Mouse (Mus musculus): Measurements from ENCODE around the gene Srsf5. TPM values are rescaled to one million over a fixed set of nuclear protein-coding genes. Genes with fewer than 3 reads are reported as not detected.
"Not testable (repeated sequence)": the region's sequence is repeated elsewhere in the genome, so short reads cannot be mapped to it uniquely, and the experiment has no call there.

Gene Srsf5
- polyA plus RNA-seq, 1 experiment from 2014 or later = 534 TPM

- WGBS (ENCODE audit: missing documents) = 47% methylated on average over 9 of the region's 9 CpGs
- H3K4me3 ChIP-seq (ENCODE audit: inconsistent target) = no peak overlapping the region
- no peak overlapping the region for H3K27ac ChIP-seq
Observed at GRCm38 (mm10) chr12:80937331-80938029, 7.8 kb upstream of the Srsf5 start.

DNA sequence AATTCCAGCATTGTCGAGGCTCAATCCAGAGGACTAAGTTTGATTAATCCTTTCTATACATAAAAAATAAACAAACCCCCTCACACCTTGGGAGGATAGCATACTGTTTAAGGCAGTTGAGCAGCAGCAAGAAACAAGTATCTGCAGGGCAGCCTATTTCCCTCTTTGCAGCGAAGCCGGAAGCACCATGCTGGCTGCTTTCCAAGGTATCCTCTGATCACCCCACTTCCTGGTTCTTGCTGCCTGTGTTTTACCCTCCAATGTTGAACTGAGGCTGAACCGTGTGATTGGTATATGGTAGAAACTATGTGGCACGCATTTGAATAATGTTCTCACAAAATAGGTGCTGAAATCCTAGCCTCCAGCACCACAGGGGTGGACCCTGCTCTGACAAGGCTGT, 6.7 kb upstream of the Srsf5 start:
- Histone ChIP-seq H3K4me3 (ENCODE audit: inconsistent target) (peak overlapping the region; percentile 3; the same call in 1 of the 2 replicates), H3K27ac (peak overlapping the region; percentile 96)

More at GRCm38 (mm10) chr12:80937331-80938029, 7.8 kb upstream of the Srsf5 start:
- Histone ChIP-seq H3K36me3 (ENCODE audit: inconsistent target) (no peaks in the 10 kb centered on the region), H3K79me2 (ENCODE audit: inconsistent target) (no peaks in the 10 kb centered on the region)

GRCm38 (mm10) chr12:80939165-80939564, 6.1 kb upstream of the Srsf5 start:
- Histone ChIP-seq H3K27ac (peak overlapping the region; percentile 96), H3K4me3 (ENCODE audit: inconsistent target) (no peak overlapping the region), H3K79me2 (ENCODE audit: inconsistent target) (no peaks in the 10 kb centered on the region), H3K36me3 (ENCODE audit: inconsistent target) (no peaks in the 10 kb centered on the region)
- 20% methylated on average over 4 of the region's 4 CpGs for WGBS (ENCODE audit: missing documents)

More for the DNA sequence above, 6.7 kb upstream of the Srsf5 start:
- 0% methylated on average over 5 of the region's 5 CpGs for WGBS (ENCODE audit: missing documents)
- no peaks in the 10 kb centered on the region for H3K79me2 ChIP-seq (ENCODE audit: inconsistent target)
- H3K36me3 ChIP-seq (ENCODE audit: inconsistent target) = no peaks in the 10 kb centered on the region

- Histone ChIP-seq H3K27ac (no peak overlapping the region), H3K36me3 (ENCODE audit: inconsistent target) (peaks cover 5% of the 10 kb centered on the region; the same call in 1 of the 2 replicates), H3K4me3 (ENCODE audit: inconsistent target) (no peak overlapping the region), H3K79me2 (ENCODE audit: inconsistent target) (peaks cover 12% of the 10 kb centered on the region)
- 100% methylated on average over 3 of the region's 3 CpGs for WGBS (ENCODE audit: missing documents)
Observed at GRCm38 (mm10) chr12:80941886-80942285, 3.4 kb upstream of the Srsf5 start.

DNA sequence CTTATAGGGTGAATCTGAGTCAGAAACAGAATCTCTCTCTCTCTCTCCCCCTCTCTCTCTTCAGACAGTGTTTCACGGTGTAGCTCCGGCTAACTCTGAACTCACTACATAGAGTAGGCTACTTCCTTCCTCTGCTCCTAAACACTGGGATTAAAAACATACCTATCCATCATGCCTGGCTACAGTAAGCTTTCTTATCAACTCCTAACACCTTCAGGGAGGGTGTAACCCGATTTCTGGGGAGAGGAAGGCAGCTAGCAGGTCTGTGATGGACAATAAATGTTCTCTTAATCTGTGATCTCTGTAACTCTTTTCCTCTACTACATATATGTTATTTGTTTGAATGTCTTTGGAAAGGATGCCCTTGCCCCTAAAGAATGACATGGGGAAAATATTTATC, 1.9 kb upstream of the Srsf5 start:
- Histone ChIP-seq H3K4me3 (ENCODE audit: inconsistent target) (no peak overlapping the region), H3K79me2 (ENCODE audit: inconsistent target) (peaks cover 27% of the 10 kb centered on the region), H3K27ac (no peak overlapping the region), H3K36me3 (ENCODE audit: inconsistent target) (peaks cover 18% of the 10 kb centered on the region)
- WGBS (ENCODE audit: missing documents) = 79% methylated on average over 3 of the region's 3 CpGs

DNA sequence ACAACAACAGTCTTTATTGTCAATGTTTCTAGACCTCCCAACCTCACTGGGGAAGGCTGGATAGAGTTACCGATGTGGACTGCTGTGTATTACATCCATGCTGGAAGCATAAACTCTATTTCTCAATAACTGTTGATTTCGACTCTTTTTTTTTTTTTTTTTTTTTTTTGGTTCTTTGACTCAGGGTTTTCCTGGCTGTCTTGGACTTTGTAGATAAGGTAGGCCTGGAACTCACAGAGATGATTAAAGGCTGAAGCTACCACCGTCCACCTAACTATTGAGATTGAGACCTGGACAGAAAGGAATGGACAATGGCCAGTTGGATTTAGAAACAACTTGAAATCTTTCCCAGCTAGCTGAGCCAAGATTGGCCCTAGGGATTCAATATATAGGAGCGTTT, 1.1 kb upstream of the Srsf5 start:
- 88% methylated on average over 4 of the region's 4 CpGs for WGBS (ENCODE audit: missing documents)
- Histone ChIP-seq H3K4me3 (ENCODE audit: inconsistent target) (no peak overlapping the region), H3K79me2 (ENCODE audit: inconsistent target) (peaks cover 35% of the 10 kb centered on the region), H3K27ac (no peak overlapping the region), H3K36me3 (ENCODE audit: inconsistent target) (peaks cover 26% of the 10 kb centered on the region)

GRCm38 (mm10) chr12:80944963-80945333, 356 bp upstream of the Srsf5 start:
- H3K27ac ChIP-seq = peak overlapping the region; percentile 89

GRCm38 (mm10) chr12:80945996-80946355, 672 bp downstream of the Srsf5 start:
- H3K27ac ChIP-seq = no peak overlapping the region
- H3K36me3 ChIP-seq (ENCODE audit: inconsistent target) = peaks cover 36% of the 10 kb centered on the region
- H3K79me2 ChIP-seq (ENCODE audit: inconsistent target) = peaks cover 53% of the 10 kb centered on the region
- peak overlapping the region; percentile 80 for H3K4me3 ChIP-seq (ENCODE audit: inconsistent target)
- WGBS (ENCODE audit: missing documents) = 2% methylated on average over 14 of the region's 47 CpGs

More at GRCm38 (mm10) chr12:80944963-80945333, 356 bp upstream of the Srsf5 start:
- peaks cover 43% of the 10 kb centered on the region for H3K79me2 ChIP-seq (ENCODE audit: inconsistent target)
- peak overlapping the region; percentile 80 for H3K4me3 ChIP-seq (ENCODE audit: inconsistent target)
- WGBS (ENCODE audit: missing documents) = 1% methylated on average over 9 of the region's 9 CpGs
- H3K36me3 ChIP-seq (ENCODE audit: inconsistent target) = peaks cover 31% of the 10 kb centered on the region

DNA sequence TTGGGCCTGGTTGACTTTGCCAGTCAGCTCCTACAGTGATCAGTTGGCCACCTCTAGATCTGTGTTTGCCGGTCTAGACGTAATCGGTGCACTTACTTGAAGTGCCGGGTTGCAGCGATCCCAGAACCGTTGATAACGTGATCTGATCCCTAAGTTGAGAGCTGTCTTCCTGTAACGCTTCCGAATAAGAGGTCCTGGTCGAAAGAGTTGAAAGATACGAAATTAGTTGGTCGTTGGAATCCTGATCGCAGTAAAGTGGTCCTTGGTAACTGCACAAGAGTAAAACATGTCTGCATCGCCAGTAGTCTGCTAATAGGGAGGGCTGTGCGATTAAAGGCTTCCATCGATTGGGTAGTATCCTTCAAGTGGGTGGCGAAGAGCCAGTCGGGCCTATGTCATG, 2.9 kb downstream of the Srsf5 start:
- WGBS (ENCODE audit: missing documents) = 97% methylated on average over 18 of the region's 18 CpGs
- no peak overlapping the region for H3K4me3 ChIP-seq (ENCODE audit: inconsistent target)
- H3K79me2 ChIP-seq (ENCODE audit: inconsistent target) = peaks cover 75% of the 10 kb centered on the region
- H3K27ac ChIP-seq = no peak overlapping the region
- H3K36me3 ChIP-seq (ENCODE audit: inconsistent target) = peaks cover 56% of the 10 kb centered on the region

- Histone ChIP-seq H3K79me2 (ENCODE audit: inconsistent target) (peaks cover 89% of the 10 kb centered on the region), H3K36me3 (ENCODE audit: inconsistent target) (peaks cover 70% of the 10 kb centered on the region)
- 97% methylated on average over 3 of the region's 16 CpGs for WGBS (ENCODE audit: missing documents)
Observed at GRCm38 (mm10) chr12:80949603-80950002, 4.3 kb downstream of the Srsf5 start.

DNA sequence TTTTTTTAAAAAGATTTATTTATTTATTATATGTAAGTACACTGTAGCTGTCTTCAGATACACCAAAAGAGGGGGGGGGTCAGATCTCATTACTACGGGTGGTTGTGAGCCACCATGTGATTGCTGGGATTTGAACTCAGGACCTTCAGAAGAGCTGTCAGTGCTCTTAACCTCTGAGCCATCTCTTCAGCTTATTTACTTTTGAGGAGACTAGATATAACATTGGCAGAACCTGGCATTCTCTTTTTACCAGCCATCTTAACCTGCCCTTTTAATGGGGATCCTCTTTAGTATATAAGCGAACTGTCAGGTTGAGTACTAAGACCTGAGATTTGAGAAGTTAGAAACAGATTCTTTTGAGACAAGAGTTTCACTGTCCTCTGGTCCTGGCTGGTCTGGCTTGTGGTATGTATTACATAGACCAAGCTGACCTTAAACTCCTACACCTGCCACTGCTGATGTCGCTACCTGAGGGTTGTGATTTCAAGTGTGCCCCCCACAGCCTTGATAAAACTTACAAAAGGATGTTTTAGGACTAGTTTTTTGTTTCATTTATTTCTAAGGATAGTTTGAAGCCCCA, 6.4 kb downstream of the Srsf5 start:
- Histone ChIP-seq H3K27ac (no peak overlapping the region), H3K36me3 (ENCODE audit: inconsistent target) (peaks cover 87% of the 10 kb centered on the region), H3K4me3 (ENCODE audit: inconsistent target) (no peak overlapping the region), H3K79me2 (ENCODE audit: inconsistent target) (peaks cover 96% of the 10 kb centered on the region)
- 87% methylated on average over 3 of the region's 3 CpGs for WGBS (ENCODE audit: missing documents)

More at GRCm38 (mm10) chr12:80949603-80950002, 4.3 kb downstream of the Srsf5 start:
- not testable (repeated sequence) for H3K27ac ChIP-seq; H3K4me3 ChIP-seq (ENCODE audit: inconsistent target)

DNA sequence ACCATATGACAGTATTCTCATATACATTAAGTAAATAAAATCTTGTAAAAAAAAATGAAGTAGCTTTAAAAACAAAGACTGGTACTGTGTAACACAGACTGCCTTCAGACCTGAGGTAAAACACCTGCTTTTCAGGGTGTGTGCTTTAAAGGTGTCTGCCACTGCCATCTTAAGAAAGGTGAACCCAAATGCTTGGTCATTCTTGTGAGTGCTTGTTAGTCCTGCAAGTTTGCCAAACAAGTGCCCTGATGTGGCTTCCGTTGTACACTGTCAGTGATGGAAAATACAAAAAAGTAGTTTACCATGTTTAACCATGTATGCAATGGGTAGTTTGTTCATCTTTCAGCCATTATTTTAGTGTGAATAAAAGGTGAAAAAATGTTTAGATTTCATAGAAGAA, 7.2 kb downstream of the Srsf5 start:
- H3K4me3 ChIP-seq (ENCODE audit: inconsistent target) = no peak overlapping the region
- H3K79me2 ChIP-seq (ENCODE audit: inconsistent target) = peaks cover 88% of the 10 kb centered on the region
- no peak overlapping the region for H3K27ac ChIP-seq
- H3K36me3 ChIP-seq (ENCODE audit: inconsistent target) = peaks cover 86% of the 10 kb centered on the region
- 100% methylated on average over 1 of the region's 1 CpGs for WGBS (ENCODE audit: missing documents)

DNA sequence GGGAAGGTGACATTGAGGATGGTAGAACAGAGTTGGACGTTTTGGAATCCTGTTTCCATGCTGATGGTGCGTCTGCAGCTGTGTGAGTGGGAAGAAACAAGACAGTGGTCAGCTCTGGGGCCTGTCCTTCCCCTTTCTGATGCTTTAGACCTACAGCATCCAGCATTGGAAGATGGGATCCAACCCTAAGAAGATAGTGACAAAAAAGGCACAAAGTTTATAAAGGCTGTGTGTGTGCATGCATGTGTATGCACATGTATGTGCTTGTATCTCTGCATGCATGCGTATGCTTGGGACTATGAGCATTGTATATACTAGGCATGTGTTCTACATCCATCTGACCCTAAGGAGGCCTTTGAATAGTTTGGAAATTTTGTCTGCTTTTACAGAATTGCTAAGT, 10.7 kb downstream of the Srsf5 start:
- 88% methylated on average over 3 of the region's 3 CpGs for WGBS (ENCODE audit: missing documents)
- Histone ChIP-seq H3K4me3 (ENCODE audit: inconsistent target) (no peak overlapping the region), H3K27ac (no peak overlapping the region), H3K36me3 (ENCODE audit: inconsistent target) (peaks cover 77% of the 10 kb centered on the region), H3K79me2 (ENCODE audit: inconsistent target) (peaks cover 53% of the 10 kb centered on the region)

DNA sequence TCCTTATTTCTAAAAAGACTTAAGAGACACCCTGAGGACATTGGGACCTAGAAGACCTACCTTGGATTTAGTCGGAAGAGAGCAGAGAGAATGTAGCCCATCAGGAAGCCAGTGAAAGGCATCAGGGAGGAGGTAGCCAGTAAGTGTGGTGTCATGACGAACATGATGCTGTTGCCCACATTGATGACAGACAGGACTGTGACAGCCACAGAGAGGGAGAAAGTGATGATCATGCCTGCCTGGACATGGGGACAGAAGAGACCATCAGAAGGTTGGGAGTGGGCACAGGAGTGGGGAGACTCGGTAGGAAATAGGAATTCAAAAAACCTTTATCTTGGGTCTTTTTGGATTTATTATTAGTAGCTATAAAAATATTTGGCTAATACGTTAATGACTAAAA, 12.7 kb downstream of the Srsf5 start:
- Histone ChIP-seq H3K36me3 (ENCODE audit: inconsistent target) (peaks cover 60% of the 10 kb centered on the region), H3K79me2 (ENCODE audit: inconsistent target) (peaks cover 33% of the 10 kb centered on the region), H3K4me3 (ENCODE audit: inconsistent target) (no peak overlapping the region), H3K27ac (no peak overlapping the region)
- 98% methylated on average over 4 of the region's 4 CpGs for WGBS (ENCODE audit: missing documents)

DNA sequence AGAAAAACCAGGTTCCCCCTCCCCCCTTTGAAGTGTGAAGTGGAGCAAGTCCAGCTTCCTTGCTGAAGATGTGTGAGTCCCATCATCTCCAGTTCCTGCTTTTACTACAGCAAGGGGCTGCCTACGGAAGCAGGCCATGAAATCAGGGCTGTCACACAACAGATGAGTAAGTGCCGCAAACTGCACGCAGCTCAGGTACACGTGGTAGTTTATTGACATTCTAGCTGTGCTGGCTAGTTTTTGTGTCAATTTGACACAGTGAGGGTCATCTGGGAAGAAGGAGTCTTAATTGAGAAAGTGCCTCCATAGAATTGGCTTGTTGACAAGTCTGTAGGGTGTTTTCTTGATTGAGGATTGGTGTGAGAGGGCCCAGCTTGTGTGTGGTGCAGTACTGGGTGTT, 17.3 kb downstream of the Srsf5 start:
- Histone ChIP-seq H3K36me3 (ENCODE audit: inconsistent target) (peaks cover 16% of the 10 kb centered on the region), H3K27ac (no peak overlapping the region), H3K4me3 (ENCODE audit: inconsistent target) (no peak overlapping the region), H3K79me2 (ENCODE audit: inconsistent target) (no peaks in the 10 kb centered on the region)
- 92% methylated on average over 4 of the region's 4 CpGs for WGBS (ENCODE audit: missing documents)

All from macrophage (primary cell).